Comparison of ENCODE assay signal across 19 mouse cellular contexts in the genomic region with DNA sequence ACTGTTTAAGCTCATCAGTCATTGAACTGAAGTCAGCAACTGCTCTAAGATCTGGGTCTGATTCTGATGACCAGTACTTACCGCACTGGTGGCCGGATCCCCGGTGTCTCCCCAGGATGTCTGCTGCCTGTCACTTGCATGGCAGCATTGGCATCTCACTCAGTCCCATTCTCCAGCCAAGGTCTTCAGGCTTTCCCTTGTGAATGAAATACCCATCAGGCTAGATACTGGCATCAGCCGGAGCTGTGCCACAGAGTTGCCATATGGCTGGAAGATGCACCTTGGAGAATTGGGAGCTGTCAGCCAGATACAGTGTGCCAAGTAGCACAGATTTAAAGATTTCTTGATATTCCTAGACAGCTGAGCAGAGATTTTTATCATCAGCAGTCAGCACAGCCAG. TPM values are rescaled to one million over a fixed set of nuclear protein-coding genes. Genes with fewer than 3 reads are reported as not detected.
DNase-seq lines count a peak whose midpoint lies in the region; ATAC-seq and TF ChIP-seq lines count a peak whose summit lies in the region.
"Had no signal": no experiment of that assay in that cellular context is flagged by ENCODE, and none has a peak within 500 bp of the region (broad histone marks: within the 10 kb centered on the region; RNA-seq: fewer than 3 reads in every experiment).

No protein-coding gene starts in this region.

- DNase-seq in brain, adult 2 months (ENCODE audit: low read depth, low spot score), result peak; percentile 90
- peak; percentile 42 to 59 for DNase-seq in cerebellum, adult 18-20 months
- peak; percentile 55 to 67 for DNase-seq in cerebellum, postnatal 25 days
- no peak for DNase-seq in adrenal gland, postnatal 10 days
- DNase-seq: gastrocnemius, postnatal 10 days; heart, adult 11 months; heart, postnatal 36 days; kidney, postnatal 4 days; retina, postnatal 1 day had no signal

- no peaks in the 10 kb centered on the region for H3K4me1 ChIP-seq in forebrain, embryonic 15.5 days
- no peaks in the 10 kb centered on the region for H3K4me1 ChIP-seq in forebrain, embryonic 12.5 days
- H3K4me1 ChIP-seq in kidney, embryonic 16.5 days (ENCODE audit: insufficient read depth, low read length), result no peaks in the 10 kb centered on the region
- H3K4me1 ChIP-seq in intestine, postnatal 0 days (replicated peaks; ENCODE audit: control insufficient read depth, insufficient read depth, low read length), result no peaks in the 10 kb centered on the region
- H3K4me1 ChIP-seq: intestine, embryonic 15.5 days; liver, embryonic 15.5 days had no signal

- peak overlapping the region; percentile 57 for H3K27ac ChIP-seq in forebrain, embryonic 15.5 days (replicated peaks)
- H3K27ac ChIP-seq in forebrain, embryonic 12.5 days, result no peak overlapping the region
- H3K27ac ChIP-seq in kidney, embryonic 16.5 days (ENCODE audit: low read length), result no peak overlapping the region
- H3K27ac ChIP-seq in intestine, postnatal 0 days (ENCODE audit: low read depth, low read length), result no peak overlapping the region
- H3K27ac ChIP-seq: intestine, embryonic 15.5 days; liver, embryonic 15.5 days; macrophage had no signal

- H3K36me3 ChIP-seq in forebrain, embryonic 15.5 days, result peaks cover 19% of the 10 kb centered on the region
- peaks cover 57% of the 10 kb centered on the region for H3K36me3 ChIP-seq in forebrain, embryonic 12.5 days (replicated peaks)
- peaks cover 31% of the 10 kb centered on the region for H3K36me3 ChIP-seq in kidney, embryonic 16.5 days (ENCODE audit: insufficient read depth, low read length)
- peaks cover 6% of the 10 kb centered on the region; the same call in 1 of the 2 replicates for H3K36me3 ChIP-seq in intestine, postnatal 0 days (ENCODE audit: control insufficient read depth, insufficient read depth)

- WGBS in forebrain, embryonic 15.5 days, result 71% methylated on average over 4 of the region's 4 CpGs
- 92% methylated on average over 4 of the region's 4 CpGs for WGBS in forebrain, embryonic 12.5 days
- 98% methylated on average over 4 of the region's 4 CpGs for WGBS in kidney, embryonic 16.5 days
- 94% methylated on average over 4 of the region's 4 CpGs for WGBS in intestine, postnatal 0 days

- H3K9me3 ChIP-seq in forebrain, embryonic 15.5 days, result no peaks in the 10 kb centered on the region
- no peaks in the 10 kb centered on the region for H3K9me3 ChIP-seq in forebrain, embryonic 12.5 days
- H3K9me3 ChIP-seq in kidney, embryonic 16.5 days (ENCODE audit: low read length), result no peaks in the 10 kb centered on the region
- H3K9me3 ChIP-seq in intestine, postnatal 0 days (ENCODE audit: control insufficient read depth), result no peaks in the 10 kb centered on the region
- H3K9me3 ChIP-seq: intestine, embryonic 15.5 days; liver, embryonic 15.5 days had no signal

- H3K27me3 ChIP-seq in forebrain, embryonic 15.5 days, result no peaks in the 10 kb centered on the region
- H3K27me3 ChIP-seq in forebrain, embryonic 12.5 days, result no peaks in the 10 kb centered on the region
- H3K27me3 ChIP-seq in kidney, embryonic 16.5 days (ENCODE audit: insufficient read depth, low read length), result no peaks in the 10 kb centered on the region
- no peaks in the 10 kb centered on the region for H3K27me3 ChIP-seq in intestine, postnatal 0 days (replicated peaks; ENCODE audit: control insufficient read depth, insufficient read depth, low read length)
- H3K27me3 ChIP-seq: CH12.LX; intestine, embryonic 15.5 days; liver, embryonic 15.5 days had no signal

- no peak overlapping the region for H3K4me3 ChIP-seq in forebrain, embryonic 15.5 days
- no peak overlapping the region for H3K4me3 ChIP-seq in forebrain, embryonic 12.5 days (replicated peaks)
- no peak overlapping the region for H3K4me3 ChIP-seq in kidney, embryonic 16.5 days (ENCODE audit: low read length)
- no peak overlapping the region for H3K4me3 ChIP-seq in intestine, postnatal 0 days (ENCODE audit: low read depth, low read length)
- H3K4me3 ChIP-seq: intestine, embryonic 15.5 days; liver, embryonic 15.5 days had no signal

- no peak overlapping the region for H3K9ac ChIP-seq in forebrain, embryonic 15.5 days (replicated peaks)
- no peak overlapping the region for H3K9ac ChIP-seq in forebrain, embryonic 12.5 days
- H3K9ac ChIP-seq in kidney, embryonic 16.5 days (replicated peaks; ENCODE audit: low read length), result no peak overlapping the region
- no peak overlapping the region for H3K9ac ChIP-seq in intestine, postnatal 0 days (ENCODE audit: low read depth, low read length)
- H3K9ac ChIP-seq: intestine, embryonic 15.5 days; liver, embryonic 15.5 days had no signal

- TF ChIP-seq CTCF in intestine, postnatal 0 days (IDR thresholded peaks at IDR 0.05; ENCODE audit: low read depth), result no peak

- ATAC-seq in forebrain, embryonic 15.5 days (replicated peaks), result peak; percentile 69; the same call in 1 of the 2 replicates
- ATAC-seq in forebrain, embryonic 12.5 days (ENCODE audit: low FRiP score), result no peak
- ATAC-seq in kidney, embryonic 16.5 days (ENCODE audit: low FRiP score, low TSS enrichment), result no peak
- ATAC-seq in intestine, postnatal 0 days, result no peak
- ATAC-seq: intestine, embryonic 15.5 days had no signal

- H3K4me2 ChIP-seq in forebrain, embryonic 15.5 days (replicated peaks), result no peak overlapping the region
- no peak overlapping the region for H3K4me2 ChIP-seq in forebrain, embryonic 12.5 days
- no peak overlapping the region for H3K4me2 ChIP-seq in kidney, embryonic 16.5 days (replicated peaks; ENCODE audit: low read depth, low read length)
- no peak overlapping the region for H3K4me2 ChIP-seq in intestine, postnatal 0 days (replicated peaks; ENCODE audit: low read depth)
- H3K4me2 ChIP-seq: intestine, embryonic 15.5 days; liver, embryonic 15.5 days; midbrain, embryonic 11.5 days had no signal

RNA-seq across cellular contexts. Expression of gene Gm9803, which starts 21.3 kb away (rescaled TPM):
- 14.6 and 20.4 TPM in 2 replicates for polyA plus RNA-seq in forebrain, embryonic 15.5 days (2015; fragmentation: Nextera tagmentation; extraction: Ambion mirVana)
- 14.1 and 17.0 TPM in 2 replicates for polyA plus RNA-seq in forebrain, embryonic 12.5 days (2016; fragmentation: Nextera tagmentation; extraction: Ambion mirVana)
- 13.8 and 28.9 TPM in 2 replicates for polyA plus RNA-seq in kidney, embryonic 16.5 days (2015; fragmentation: Nextera tagmentation; extraction: Ambion mirVana)
- 13.2 and 14.8 TPM in 2 replicates for polyA plus RNA-seq in intestine, postnatal 0 days (2015; fragmentation: Nextera tagmentation; extraction: Ambion mirVana)
- 10 to 100 TPM; 18.7 to 26.3 TPM for total RNA-seq in adrenal gland, postnatal 10 days (2021)
- total RNA-seq: left cerebral cortex, postnatal 10 days had no signal

RNA-seq across cellular contexts. Expression of gene Bend3, which starts 24.0 kb away (rescaled TPM):
- 4.2 and 5.1 TPM in 2 replicates for polyA plus RNA-seq in forebrain, embryonic 15.5 days (2015; fragmentation: Nextera tagmentation; extraction: Ambion mirVana)
- 6.3 and 7.5 TPM in 2 replicates for polyA plus RNA-seq in forebrain, embryonic 12.5 days (2016; fragmentation: Nextera tagmentation; extraction: Ambion mirVana)
- 4.1 and 6.8 TPM in 2 replicates for polyA plus RNA-seq in kidney, embryonic 16.5 days (2015; fragmentation: Nextera tagmentation; extraction: Ambion mirVana)
- 0.86 and 0.98 TPM in 2 replicates for polyA plus RNA-seq in intestine, postnatal 0 days (2015; fragmentation: Nextera tagmentation; extraction: Ambion mirVana)
- 1 to 10 TPM; 7.8 to 10.0 TPM for total RNA-seq in adrenal gland, postnatal 10 days (2021)

RNA-seq across cellular contexts. Expression of gene 1700021F05Rik, which starts 38.2 kb away (rescaled TPM):
- polyA plus RNA-seq in forebrain, embryonic 15.5 days (2015; fragmentation: Nextera tagmentation; extraction: Ambion mirVana), result 68.7 and 70.2 TPM in 2 replicates
- polyA plus RNA-seq in forebrain, embryonic 12.5 days (2016; fragmentation: Nextera tagmentation; extraction: Ambion mirVana), result 60.8 and 63.4 TPM in 2 replicates
- 75.0 and 78.4 TPM in 2 replicates for polyA plus RNA-seq in kidney, embryonic 16.5 days (2015; fragmentation: Nextera tagmentation; extraction: Ambion mirVana)
- polyA plus RNA-seq in intestine, postnatal 0 days (2015; fragmentation: Nextera tagmentation; extraction: Ambion mirVana), result 54.7 and 57.3 TPM in 2 replicates
- total RNA-seq in adrenal gland, postnatal 10 days (2021), result 100 to 1,000 TPM in 1 of 2 experiments, 10 to 100 TPM in 1; 94.1 to 111 TPM
